Mouse (Mus musculus): ENCODE results near the gene Ddc.

DNA sequence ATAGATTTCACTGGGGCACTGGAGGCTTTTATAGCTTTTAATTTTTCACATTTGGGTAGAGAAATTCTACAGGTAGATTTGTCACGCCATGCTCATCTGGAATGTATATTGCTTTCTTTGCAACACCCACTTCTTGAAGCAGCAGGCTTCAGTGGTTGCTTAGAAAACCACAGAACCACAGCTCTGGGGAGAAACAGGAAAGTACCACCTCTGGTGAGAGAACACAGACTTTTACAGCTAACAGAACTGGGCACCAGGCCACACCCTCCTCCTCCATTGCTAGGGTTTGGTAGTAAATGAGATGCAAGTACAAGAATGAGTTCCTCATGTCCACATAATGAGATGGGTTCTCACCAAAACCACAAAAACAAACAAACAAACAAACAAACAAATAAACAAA, 131.8 kb downstream of the Ddc start:
- TF ChIP-seq CTCF (IDR thresholded peaks at IDR 0.05; ENCODE audit: insufficient read depth, low read length) (no peak), POLR2A (IDR thresholded peaks at IDR 0.05; ENCODE audit: borderline replicate concordance, extremely low read depth, low read depth, low read length) (no peak)

Data from lung, adult 2 months (tissue).